Mouse (Mus musculus) bone marrow macrophage, adult 2 months (primary cell): ENCODE data around the gene Jazf1. TPM values are rescaled to one million over a fixed set of nuclear protein-coding genes. Genes with fewer than 3 reads are reported as not detected.

Experiments used
- H3K27ac ChIP-seq: 2 replicates; pipeline ENCODE4 v1.5.1; 2012; ENCODE audit warnings: low read depth, low read length; ENCODE audit not compliant: insufficient read depth
- H3K4me1 ChIP-seq: 2 replicates; pipeline ENCODE4 v1.6.1; 2012; ENCODE audit warnings: low read length; ENCODE audit not compliant: control insufficient read depth, insufficient read depth
- H3K4me3 ChIP-seq: 2 replicates; pipeline ENCODE4 v1.5.1; 2012; ENCODE audit warnings: mild to moderate bottlenecking, low read length, moderate library complexity; ENCODE audit not compliant: insufficient read depth
- CTCF ChIP-seq: IDR thresholded peaks from 2 replicates; pipeline ENCODE4 v1.5.1; 2012; ENCODE audit warnings: low read depth, mild to moderate bottlenecking, low read length, moderate library complexity
- POLR2A ChIP-seq: IDR thresholded peaks from 2 replicates; pipeline ENCODE4 v1.6.1; 2012; ENCODE audit warnings: mild to moderate bottlenecking, low read depth, low read length, borderline replicate concordance
- polyA plus RNA-seq: library from polyadenylated mRNA; stranded (reverse); fragments of >200 nt; gene quantifications from 2 replicates; pipeline ENCODE4 v1.2.4, GENCODE M21; 2012; ENCODE audit not compliant: missing spikeins, insufficient read depth, insufficient read length

The Jazf1 gene
- 0.60 and 1.3 TPM in 2 replicates for polyA plus RNA-seq

DNA sequence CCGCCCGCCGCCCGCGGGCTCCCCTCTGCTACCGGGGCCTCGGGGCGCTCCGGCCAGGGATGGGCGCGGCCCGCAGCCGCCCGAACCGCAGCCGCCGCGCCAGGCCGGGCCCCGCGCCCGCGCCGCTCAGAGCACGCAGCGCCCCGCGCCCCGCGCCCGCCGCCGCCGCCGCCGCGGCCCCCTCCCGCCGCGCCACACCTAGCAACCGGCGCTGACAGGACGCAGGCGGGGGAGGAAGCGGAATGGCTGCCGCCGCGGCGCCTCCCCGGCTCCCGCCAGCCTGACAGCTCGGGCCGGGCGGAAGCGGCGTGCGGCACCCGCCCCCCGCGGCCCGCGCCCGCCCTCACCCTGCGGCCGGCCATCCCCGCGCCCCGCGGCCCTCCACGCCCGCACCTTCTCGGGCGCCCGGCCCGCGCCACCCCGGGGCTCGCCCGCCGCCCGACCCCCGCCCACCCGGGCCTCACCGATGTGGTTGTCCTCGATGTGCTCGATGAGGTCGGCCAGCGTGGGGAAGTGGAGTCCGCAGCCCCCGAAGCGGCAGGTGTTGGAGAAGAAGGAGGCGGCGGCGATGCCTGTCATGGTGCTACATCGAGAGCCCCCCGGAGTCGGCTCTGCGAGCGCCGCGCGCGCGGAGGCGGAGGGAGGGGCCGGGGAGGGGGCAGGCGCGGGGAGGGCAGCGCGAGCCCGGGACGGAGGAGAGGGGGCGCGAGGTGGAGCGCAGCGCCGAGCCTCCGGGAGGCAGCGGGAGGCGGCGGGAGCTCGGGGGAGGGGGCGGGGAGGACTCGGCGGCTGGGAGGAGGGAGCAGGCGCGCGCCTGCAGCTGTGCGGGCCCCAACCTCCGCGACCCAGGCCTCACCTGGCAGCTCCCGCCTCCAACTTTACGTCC lies at the start of gene Jazf1:
Gene Jazf1 (minus strand): TSS at position 643 of the 886 bp plus-strand sequence.
- H3K4me3 ChIP-seq, result peak within 1 kb of the TSS; percentile 66
- TF ChIP-seq POLR2A (no peak), CTCF (no peak)
- H3K4me1 ChIP-seq, result peaks cover 6% of the 10 kb centered on the region; the same call in 1 of the 2 replicates
- H3K27ac ChIP-seq, result no peak within 1 kb of the TSS

DNA sequence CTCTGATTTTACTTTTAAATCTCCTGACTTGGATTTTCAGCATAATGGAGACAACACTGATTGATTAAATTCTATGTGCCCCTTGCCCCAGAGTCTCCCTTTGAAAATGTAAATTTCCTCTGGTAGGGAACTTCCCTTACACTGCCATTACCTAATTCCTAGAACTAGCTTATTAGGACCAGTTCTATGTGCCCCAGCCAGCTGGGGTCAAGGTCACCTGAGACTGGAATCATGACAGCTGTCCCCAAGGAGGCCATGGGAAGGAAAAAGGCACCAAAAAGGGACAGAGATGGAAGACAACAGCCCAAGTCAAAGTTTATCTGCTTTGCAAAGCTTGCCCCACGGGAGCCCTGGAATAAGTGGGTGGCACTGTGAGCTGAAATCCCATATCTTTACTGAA lies 49.4 kb upstream of the Jazf1 start:
- H3K4me3 ChIP-seq, result no peak overlapping the region
- H3K27ac ChIP-seq, result no peak overlapping the region
- H3K4me1 ChIP-seq, result peaks cover 10% of the 10 kb centered on the region
- TF ChIP-seq CTCF (no peak), POLR2A (no peak)

DNA sequence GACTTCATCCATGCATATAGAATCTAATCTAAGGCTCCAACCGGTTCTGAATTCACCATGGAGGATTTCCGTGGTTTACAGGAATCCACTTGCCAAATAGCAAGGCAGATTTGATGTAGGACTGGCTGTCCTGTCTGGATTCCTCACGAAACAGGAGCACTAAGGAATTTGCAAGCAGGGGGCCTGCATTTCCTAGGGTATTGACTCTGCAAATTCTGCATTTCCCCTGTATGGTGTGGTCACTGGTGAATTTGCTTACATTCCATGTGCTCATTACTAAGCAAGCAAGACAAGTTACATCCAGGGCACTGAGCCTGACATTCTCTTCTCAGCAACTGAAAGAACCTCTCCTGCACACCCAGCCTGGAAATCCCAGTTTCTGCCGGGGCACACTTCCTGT lies 18.4 kb upstream of the Jazf1 start:
- no peaks in the 10 kb centered on the region for H3K4me1 ChIP-seq
- no peak overlapping the region for H3K27ac ChIP-seq
- no peak overlapping the region for H3K4me3 ChIP-seq
- TF ChIP-seq CTCF (no peak), POLR2A (no peak)

DNA sequence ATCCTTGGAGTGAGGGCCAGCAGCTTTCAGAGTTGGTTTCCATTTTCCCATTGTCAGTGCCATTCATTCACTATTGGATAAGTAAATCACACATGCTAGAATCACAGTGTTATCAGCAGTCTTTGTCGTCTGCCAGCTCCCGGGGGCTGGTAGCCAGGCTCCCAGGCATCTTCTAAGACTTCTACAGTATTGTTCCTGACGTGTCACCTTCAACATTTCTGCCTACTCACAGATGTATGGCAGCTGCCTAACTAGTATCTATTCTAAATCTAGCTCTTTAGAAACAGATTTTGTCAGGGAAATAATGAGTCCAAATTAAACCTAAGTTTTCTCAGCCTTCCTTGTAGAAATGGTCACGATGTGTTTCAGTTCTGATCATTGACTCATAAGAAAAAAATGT lies 12.8 kb upstream of the Jazf1 start:
- no peak for TF ChIP-seq CTCF
- no peak for TF ChIP-seq POLR2A
- Histone ChIP-seq H3K4me3 (no peak overlapping the region), H3K4me1 (no peaks in the 10 kb centered on the region), H3K27ac (no peak overlapping the region)

DNA sequence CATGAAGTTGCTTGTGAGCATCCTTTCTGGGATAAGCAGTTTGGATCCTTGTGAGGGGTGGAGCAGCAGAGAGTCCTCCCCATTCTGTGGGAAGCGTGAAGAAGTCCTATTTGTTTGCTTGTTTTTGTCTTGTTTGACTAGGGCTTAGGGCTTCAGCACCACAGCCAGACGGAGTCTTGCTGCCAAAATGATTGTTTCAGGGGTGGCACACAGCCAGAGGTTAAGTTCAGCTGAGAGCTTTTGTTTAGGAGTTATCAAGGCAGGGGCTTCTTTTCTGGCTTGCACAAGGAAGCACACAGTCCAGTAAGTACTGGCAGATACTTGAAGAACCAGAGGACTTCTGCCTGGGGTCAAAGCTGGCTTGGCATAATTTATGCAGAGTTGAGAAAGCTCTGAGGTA lies 10.2 kb upstream of the Jazf1 start:
- no peaks in the 10 kb centered on the region for H3K4me1 ChIP-seq
- H3K27ac ChIP-seq, result no peak overlapping the region
- H3K4me3 ChIP-seq, result no peak overlapping the region
- TF ChIP-seq POLR2A, result no peak
- no peak for TF ChIP-seq CTCF

DNA sequence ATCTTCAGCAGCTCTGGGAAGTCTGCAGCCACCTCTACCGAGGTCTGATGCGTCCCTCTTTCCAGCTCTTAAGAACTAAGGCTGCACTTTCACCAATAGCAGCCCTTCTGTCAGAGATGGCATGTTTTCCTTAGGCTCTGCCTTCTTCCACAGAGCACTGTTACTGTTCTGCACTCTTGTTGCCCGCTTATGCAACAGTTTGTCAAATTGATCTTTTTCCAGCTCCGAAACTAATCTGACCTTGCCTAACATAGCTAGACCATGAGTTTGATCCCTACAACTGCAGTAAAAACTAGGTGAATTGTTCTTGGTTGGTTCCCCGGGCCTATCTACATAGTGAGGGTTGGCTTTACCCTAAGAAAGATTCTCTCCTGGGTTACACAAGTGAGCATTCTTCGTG lies 3.3 kb upstream of the Jazf1 start:
- TF ChIP-seq CTCF (no peak), POLR2A (no peak)
- H3K27ac ChIP-seq, result no peak overlapping the region
- no peak overlapping the region for H3K4me3 ChIP-seq
- no peaks in the 10 kb centered on the region for H3K4me1 ChIP-seq

DNA sequence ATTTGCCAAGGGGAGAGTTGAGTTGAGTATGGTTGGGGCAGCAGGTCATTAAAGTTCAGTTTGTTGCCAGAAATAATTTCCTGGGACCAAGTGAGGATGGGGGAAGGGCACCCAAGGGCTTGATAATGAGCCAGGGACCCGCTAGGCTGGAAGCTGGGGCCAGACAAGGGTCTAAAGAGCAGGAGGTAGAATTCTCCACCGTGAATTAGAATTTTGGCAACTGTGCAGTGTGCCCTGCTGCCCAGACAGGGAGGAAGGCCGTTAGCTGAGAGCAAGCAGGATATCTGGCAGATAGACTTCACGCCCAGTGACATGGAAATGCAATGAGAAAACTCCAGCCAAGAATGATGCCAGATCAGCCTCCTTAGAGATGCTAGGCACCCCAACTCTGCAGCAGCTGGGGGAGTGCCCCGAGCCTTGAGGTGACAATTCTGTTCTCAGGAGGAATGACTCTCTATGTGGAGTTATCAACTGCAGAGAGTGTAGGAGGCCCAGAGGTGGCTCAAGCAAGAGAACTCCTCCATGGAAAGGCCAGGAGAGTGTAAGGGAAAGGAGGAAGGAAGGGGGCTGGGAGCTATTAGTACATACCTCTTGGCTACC lies 1.6 kb upstream of the Jazf1 start:
- no peak overlapping the region for H3K4me3 ChIP-seq

DNA sequence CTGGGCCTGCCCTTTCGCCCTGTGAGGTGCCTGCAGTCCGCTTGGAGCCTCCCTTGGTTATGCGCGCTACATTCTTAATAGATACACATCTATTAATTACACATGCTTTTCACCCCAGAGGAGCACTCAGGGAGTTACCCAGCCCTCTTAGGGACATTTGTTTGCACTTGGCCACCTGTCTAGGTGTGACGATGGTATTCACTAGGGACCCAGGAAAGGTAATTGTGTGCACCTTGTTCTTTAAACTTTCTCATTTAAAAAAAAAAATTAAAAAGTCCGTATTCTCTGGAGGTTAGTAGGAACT lies 396 bp upstream of the Jazf1 start:
- no peak for TF ChIP-seq POLR2A
- no peak for TF ChIP-seq CTCF
- H3K4me1 ChIP-seq, result peaks cover 5% of the 10 kb centered on the region; the same call in 1 of the 2 replicates

More for the DNA sequence above, 1.6 kb upstream of the Jazf1 start:
- H3K4me1 ChIP-seq, result no peaks in the 10 kb centered on the region
- no peak for TF ChIP-seq CTCF
- TF ChIP-seq POLR2A, result no peak
- H3K27ac ChIP-seq, result no peak overlapping the region

DNA sequence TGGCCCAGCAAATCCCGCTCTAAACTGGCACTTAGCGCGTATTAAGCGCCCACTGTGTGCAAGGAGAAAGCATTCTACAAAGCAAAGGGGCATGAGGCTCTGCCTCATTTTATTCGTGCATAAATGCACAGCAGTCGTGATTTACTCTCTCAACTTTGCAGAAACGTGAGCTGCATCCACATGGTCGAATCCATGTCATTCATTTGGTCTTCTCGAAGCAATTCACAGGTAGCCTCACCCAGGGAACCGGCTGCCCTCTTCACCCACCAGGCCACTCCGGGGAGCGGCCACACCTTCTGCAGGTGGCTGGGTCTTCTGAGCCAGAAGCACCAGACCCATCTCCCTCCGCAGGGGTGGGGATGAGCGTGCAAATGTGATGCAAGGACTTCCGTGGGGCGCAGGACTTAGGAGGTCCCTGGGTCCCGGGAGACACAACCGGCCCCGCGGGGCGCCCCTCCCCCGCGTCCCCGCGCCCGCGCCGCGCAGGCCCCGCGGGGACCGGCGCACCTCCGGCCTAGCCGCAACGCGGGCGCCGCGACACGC lies 914 bp downstream of the Jazf1 start:
- H3K27ac ChIP-seq, result no peak overlapping the region
- H3K4me3 ChIP-seq, result peak overlapping the region; percentile 66
- peaks cover 8% of the 10 kb centered on the region; the same call in 1 of the 2 replicates for H3K4me1 ChIP-seq
- no peak for TF ChIP-seq CTCF
- TF ChIP-seq POLR2A, result no peak

More for the DNA sequence above, 396 bp upstream of the Jazf1 start:
- Histone ChIP-seq H3K27ac (no peak overlapping the region), H3K4me3 (peak overlapping the region; percentile 66)

DNA sequence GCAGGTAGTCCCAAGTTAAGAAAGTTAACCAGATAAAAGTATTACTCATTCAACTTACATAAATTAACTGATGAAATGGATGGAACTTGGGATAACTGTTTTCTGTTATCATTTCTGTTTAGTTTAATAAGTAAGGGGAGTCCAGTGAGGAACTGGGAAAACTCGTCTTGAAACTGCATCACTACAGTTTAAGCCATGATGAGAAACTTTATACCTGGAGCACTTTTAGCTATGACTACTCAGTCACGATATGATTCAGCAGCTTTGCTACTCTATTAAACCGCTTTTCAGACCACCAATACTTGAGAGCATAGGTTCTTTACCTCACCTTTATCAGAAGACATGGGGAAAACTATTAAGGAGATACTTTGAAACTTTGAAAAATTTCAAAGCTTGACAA lies 1.5 kb downstream of the Jazf1 start:
- no peak for TF ChIP-seq CTCF
- no peak for TF ChIP-seq POLR2A
- Histone ChIP-seq H3K27ac (no peak overlapping the region), H3K4me1 (peaks cover 8% of the 10 kb centered on the region; the same call in 1 of the 2 replicates), H3K4me3 (no peak overlapping the region)
